Mouse (Mus musculus): Measurements from ENCODE around the gene Henmt1.

Gene Henmt1

GRCm38 (mm10) chr3:108940001-108940633 lies 444 bp downstream of the Henmt1 start, which contains the start of gene Gm9857:
Gm9857 (minus strand) TSS chr3:108940445.
- DNase-seq (ENCODE audit: low spot score): no peak

GRCm38 (mm10) chr3:108940996-108941395 lies 1.3 kb downstream of the Henmt1 start:
- DNase-seq (ENCODE audit: low spot score): no peak

- no peak for DNase-seq (ENCODE audit: low spot score)
These were observed 18.3 kb downstream of the Henmt1 start for GRCm38 (mm10) chr3:108957976-108958375.

GRCm38 (mm10) chr3:108959680-108960295 lies 20.1 kb downstream of the Henmt1 start:
- DNase-seq (ENCODE audit: low spot score): no peak

GRCm38 (mm10) chr3:108961226-108961625 lies 21.6 kb downstream of the Henmt1 start:
- no peak for DNase-seq (ENCODE audit: low spot score)

GRCm38 (mm10) chr3:108961655-108962054 lies 22.0 kb downstream of the Henmt1 start:
- no peak for DNase-seq (ENCODE audit: low spot score)

- no peak for DNase-seq (ENCODE audit: low spot score)
These were observed 23.6 kb downstream of the Henmt1 start for GRCm38 (mm10) chr3:108963278-108963677.

- no peak for DNase-seq (ENCODE audit: low spot score)
These were observed 24.1 kb downstream of the Henmt1 start for GRCm38 (mm10) chr3:108963776-108964175.

GRCm38 (mm10) chr3:108964361-108965044 lies 24.8 kb downstream of the Henmt1 start:
- DNase-seq (ENCODE audit: low spot score): no peak

- no peak for DNase-seq (ENCODE audit: low spot score)
These were observed 26.4 kb downstream of the Henmt1 start for GRCm38 (mm10) chr3:108966051-108966450.

GRCm38 (mm10) chr3:108973980-108974660 lies 34.4 kb downstream of the Henmt1 start:
- DNase-seq (ENCODE audit: low spot score): no peak

- DNase-seq (ENCODE audit: low spot score): no peak
These were observed 35.3 kb downstream of the Henmt1 start for GRCm38 (mm10) chr3:108974920-108975485.

GRCm38 (mm10) chr3:108977340-108978030 lies 37.8 kb downstream of the Henmt1 start:
- no peak for DNase-seq (ENCODE audit: low spot score)

GRCm38 (mm10) chr3:108981946-108982345 lies 42.3 kb downstream of the Henmt1 start:
- DNase-seq (ENCODE audit: low spot score): no peak

- DNase-seq (ENCODE audit: low spot score): no peak
These were observed 44.3 kb downstream of the Henmt1 start for GRCm38 (mm10) chr3:108983989-108984388.

GRCm38 (mm10) chr3:108986534-108986933 lies 46.9 kb downstream of the Henmt1 start:
- no peak for DNase-seq (ENCODE audit: low spot score)

GRCm38 (mm10) chr3:108987009-108987659 lies 47.5 kb downstream of the Henmt1 start:
- DNase-seq (ENCODE audit: low spot score): no peak

GRCm38 (mm10) chr3:108989971-108990548 lies 50.4 kb downstream of the Henmt1 start:
- no peak for DNase-seq (ENCODE audit: low spot score)

- DNase-seq (ENCODE audit: low spot score): no peak
These were observed 54.8 kb downstream of the Henmt1 start for GRCm38 (mm10) chr3:108994477-108994876.

GRCm38 (mm10) chr3:108995379-108995778 lies 55.7 kb downstream of the Henmt1 start:
- DNase-seq (ENCODE audit: low spot score): no peak

GRCm38 (mm10) chr3:108997284-108997683 lies 57.6 kb downstream of the Henmt1 start:
- DNase-seq (ENCODE audit: low spot score): no peak

Data from ovary, adult 18-20 months (tissue).